16 mouse cellular contexts compared by ENCODE assay signal in the genomic region with DNA sequence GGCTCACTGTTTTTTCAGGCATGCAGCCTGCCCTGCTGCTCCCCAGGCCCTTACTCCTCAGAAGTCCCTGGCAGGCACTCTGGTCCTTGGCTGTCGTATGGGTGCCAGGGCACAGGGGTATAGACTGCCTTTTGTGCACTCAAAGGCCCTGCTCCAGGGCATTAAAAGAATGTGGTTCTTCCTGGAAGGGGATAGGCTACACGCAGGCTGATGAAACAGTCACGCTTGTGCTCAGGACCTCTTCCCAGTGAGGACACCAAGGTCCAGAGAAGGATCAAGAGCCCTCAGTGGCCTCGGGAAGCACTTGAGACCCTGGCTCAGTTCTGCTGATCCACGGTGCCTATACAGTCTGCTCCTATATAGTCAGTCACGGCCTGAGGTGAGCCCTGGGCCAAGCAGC. TPM values are rescaled to one million over a fixed set of nuclear protein-coding genes. Genes with fewer than 3 reads are reported as not detected.
DNase-seq lines count a peak whose midpoint lies in the region; ATAC-seq and TF ChIP-seq lines count a peak whose summit lies in the region.
"Had no signal": no experiment of that assay in that cellular context is flagged by ENCODE, and none has a peak within 500 bp of the region (broad histone marks: within the 10 kb centered on the region; RNA-seq: fewer than 3 reads in every experiment).

No protein-coding gene starts in this region.

- TF ChIP-seq EP300 in lung, postnatal 0 days (IDR thresholded peaks at IDR 0.05) = peak; percentile 69

- DNase-seq in hindbrain, embryonic 10.5 days (ENCODE audit: low spot score) = no peak
- DNase-seq in hindbrain, embryonic 11.5 days (ENCODE audit: low spot score) = no peak
- peak; percentile 77 for DNase-seq in lung, postnatal 0 days (ENCODE audit: low spot score)
- DNase-seq in lung, postnatal 36 days = no peak
- no peak for DNase-seq in right cerebral cortex, postnatal 36 days (ENCODE audit: low spot score in 2 of 2)
- DNase-seq in layer of hippocampus, postnatal 36 days = no peak
- DNase-seq: adrenal gland, postnatal 10 days; cerebellum, postnatal 14 days; kidney, postnatal 4 days; retina, postnatal 1 day; thymus, adult 2 months had no signal

- peaks cover 68% of the 10 kb centered on the region for H3K4me1 ChIP-seq in hindbrain, embryonic 10.5 days (replicated peaks)
- H3K4me1 ChIP-seq in hindbrain, embryonic 11.5 days (replicated peaks; ENCODE audit: control insufficient read depth, insufficient read depth, low read length) = peaks cover 24% of the 10 kb centered on the region
- peaks cover 39% of the 10 kb centered on the region for H3K4me1 ChIP-seq in lung, postnatal 0 days (ENCODE audit: insufficient read depth, low read depth, low read length)
- H3K4me1 ChIP-seq in embryonic facial prominence, embryonic 13.5 days = peaks cover 64% of the 10 kb centered on the region
- peaks cover 72% of the 10 kb centered on the region for H3K4me1 ChIP-seq in limb, embryonic 13.5 days

- ATAC-seq in hindbrain, embryonic 11.5 days (ENCODE audit: low FRiP score) = no peak
- peak; percentile 63 for ATAC-seq in lung, postnatal 0 days
- ATAC-seq in embryonic facial prominence, embryonic 13.5 days (ENCODE audit: insufficient number of reproducible peaks, insufficient read depth, low FRiP score, low TSS enrichment, low read depth) = no peak
- no peak for ATAC-seq in limb, embryonic 13.5 days (ENCODE audit: low FRiP score, low read depth)

- H3K4me3 ChIP-seq in hindbrain, embryonic 10.5 days = no peak overlapping the region
- no peak overlapping the region for H3K4me3 ChIP-seq in hindbrain, embryonic 11.5 days (ENCODE audit: low read depth, low read length)
- no peak overlapping the region for H3K4me3 ChIP-seq in lung, postnatal 0 days (ENCODE audit: low read depth, low read length)
- no peak overlapping the region for H3K4me3 ChIP-seq in embryonic facial prominence, embryonic 13.5 days
- no peak overlapping the region for H3K4me3 ChIP-seq in limb, embryonic 13.5 days
- H3K4me3 ChIP-seq: hindbrain, embryonic 15.5 days; neural tube, embryonic 12.5 days had no signal

- peaks cover 17% of the 10 kb centered on the region for H3K36me3 ChIP-seq in hindbrain, embryonic 10.5 days
- H3K36me3 ChIP-seq in hindbrain, embryonic 11.5 days (ENCODE audit: control insufficient read depth, insufficient read depth, low read length) = no peaks in the 10 kb centered on the region
- no peaks in the 10 kb centered on the region for H3K36me3 ChIP-seq in lung, postnatal 0 days (ENCODE audit: insufficient read depth, low read length)
- H3K36me3 ChIP-seq in embryonic facial prominence, embryonic 13.5 days = peaks cover 22% of the 10 kb centered on the region
- peaks cover 17% of the 10 kb centered on the region for H3K36me3 ChIP-seq in limb, embryonic 13.5 days
- H3K36me3 ChIP-seq: hindbrain, embryonic 15.5 days had no signal

- peak overlapping the region; percentile 91 for H3K27ac ChIP-seq in hindbrain, embryonic 10.5 days
- H3K27ac ChIP-seq in hindbrain, embryonic 11.5 days (ENCODE audit: low read depth, low read length) = no peak overlapping the region
- H3K27ac ChIP-seq in lung, postnatal 0 days (ENCODE audit: low read length) = peak overlapping the region; percentile 75
- H3K27ac ChIP-seq in embryonic facial prominence, embryonic 13.5 days = no peak overlapping the region; the same call in 1 of the 2 replicates
- no peak overlapping the region; the same call in 1 of the 2 replicates for H3K27ac ChIP-seq in limb, embryonic 13.5 days
- H3K27ac ChIP-seq: hindbrain, embryonic 15.5 days; neural tube, embryonic 12.5 days had no signal

- H3K27me3 ChIP-seq in hindbrain, embryonic 10.5 days (ENCODE audit: insufficient read depth, poor library complexity, severe bottlenecking) = no peaks in the 10 kb centered on the region
- H3K27me3 ChIP-seq in hindbrain, embryonic 11.5 days (ENCODE audit: control insufficient read depth, insufficient read depth, low read length) = no peaks in the 10 kb centered on the region
- no peaks in the 10 kb centered on the region for H3K27me3 ChIP-seq in lung, postnatal 0 days (replicated peaks; ENCODE audit: insufficient read depth, low read length)
- no peaks in the 10 kb centered on the region for H3K27me3 ChIP-seq in embryonic facial prominence, embryonic 13.5 days
- H3K27me3 ChIP-seq in limb, embryonic 13.5 days = no peaks in the 10 kb centered on the region
- H3K27me3 ChIP-seq: CH12.LX; hindbrain, embryonic 15.5 days; neural tube, embryonic 12.5 days had no signal

- no peak overlapping the region for H3K4me2 ChIP-seq in hindbrain, embryonic 11.5 days (replicated peaks; ENCODE audit: low read depth, low read length)
- H3K4me2 ChIP-seq in lung, postnatal 0 days (replicated peaks; ENCODE audit: low read depth, low read length) = no peak overlapping the region
- no peak overlapping the region for H3K4me2 ChIP-seq in embryonic facial prominence, embryonic 13.5 days
- 0 out of 2 replicates have a peak overlapping the region, but pooled peaks have one; percentile 3 for H3K4me2 ChIP-seq in limb, embryonic 13.5 days (replicated peaks)
- H3K4me2 ChIP-seq: hindbrain, embryonic 15.5 days; neural tube, embryonic 12.5 days had no signal

- WGBS in hindbrain, embryonic 10.5 days = 65% methylated on average over 6 of the region's 6 CpGs
- WGBS in hindbrain, embryonic 11.5 days = 72% methylated on average over 6 of the region's 6 CpGs
- 45% methylated on average over 6 of the region's 6 CpGs for WGBS in lung, postnatal 0 days
- WGBS in embryonic facial prominence, embryonic 13.5 days = 58% methylated on average over 6 of the region's 6 CpGs
- 76% methylated on average over 6 of the region's 6 CpGs for WGBS in limb, embryonic 13.5 days

- no peaks in the 10 kb centered on the region for H3K9me3 ChIP-seq in hindbrain, embryonic 10.5 days
- no peaks in the 10 kb centered on the region for H3K9me3 ChIP-seq in hindbrain, embryonic 11.5 days (ENCODE audit: control insufficient read depth, low read length)
- H3K9me3 ChIP-seq in lung, postnatal 0 days (ENCODE audit: low read length) = no peaks in the 10 kb centered on the region
- H3K9me3 ChIP-seq in embryonic facial prominence, embryonic 13.5 days = no peaks in the 10 kb centered on the region
- H3K9me3 ChIP-seq in limb, embryonic 13.5 days = no peaks in the 10 kb centered on the region
- H3K9me3 ChIP-seq: hindbrain, embryonic 15.5 days; neural tube, embryonic 12.5 days had no signal

- no peak for TF ChIP-seq CTCF in lung, postnatal 0 days (IDR thresholded peaks at IDR 0.05)

- no peak overlapping the region for H3K9ac ChIP-seq in hindbrain, embryonic 11.5 days (ENCODE audit: low read depth, low read length)
- H3K9ac ChIP-seq in lung, postnatal 0 days (replicated peaks; ENCODE audit: low read depth) = no peak overlapping the region
- H3K9ac ChIP-seq in embryonic facial prominence, embryonic 13.5 days = peak overlapping the region; percentile 44; the same call in 1 of the 2 replicates
- H3K9ac ChIP-seq in limb, embryonic 13.5 days = no peak overlapping the region
- H3K9ac ChIP-seq: hindbrain, embryonic 15.5 days; neural tube, embryonic 12.5 days had no signal

RNA-seq across cellular contexts. Expression of a gene that starts 9.1 kb away (rescaled TPM):
- polyA plus RNA-seq in hindbrain, embryonic 10.5 days (2016; fragmentation: Nextera tagmentation; extraction: Ambion mirVana) = 45.0 and 55.8 TPM in 2 replicates
- polyA plus RNA-seq in hindbrain, embryonic 11.5 days (2014; fragmentation: Nextera tagmentation; extraction: Ambion mirVana) = 40.4 and 44.7 TPM in 2 replicates
- polyA plus RNA-seq in lung, postnatal 0 days (2015; fragmentation: Nextera tagmentation; extraction: Ambion mirVana) = 61.7 and 70.1 TPM in 2 replicates
- 59.1 and 61.9 TPM in 2 replicates for polyA plus RNA-seq in embryonic facial prominence, embryonic 13.5 days (2015; fragmentation: Nextera tagmentation; extraction: Ambion mirVana)
- polyA plus RNA-seq in limb, embryonic 13.5 days (2015; fragmentation: Nextera tagmentation; extraction: Ambion mirVana) = 64.5 and 65.7 TPM in 2 replicates
- total RNA-seq in layer of hippocampus, postnatal 36 days (2021) = 10 to 100 TPM; 47.1 to 56.2 TPM

Comparison
In these comparisons a context has a peak if more than half of its experiments do, and no peak if none do; other contexts are left out.
1. H3K27ac ChIP-seq: peak in hindbrain, embryonic 10.5 days (single experiment) and lung, postnatal 0 days (single experiment); none in hindbrain, embryonic 11.5 days (single experiment), embryonic facial prominence, embryonic 13.5 days (single experiment) and limb, embryonic 13.5 days (single experiment).